Mouse (Mus musculus): ENCODE results near the gene Hsd11b2.

Gene Hsd11b2

GRCm38 (mm10) chr8:105518436-105519313 is at the start of gene Hsd11b2:
TSS of gene Hsd11b2 (plus strand) at chr8:105518755.
- no peak for DNase-seq (ENCODE audit: low spot score)

GRCm38 (mm10) chr8:105469041-105469695 is 49.4 kb upstream of the Hsd11b2 start:
- DNase-seq (ENCODE audit: low spot score), result no peak

- DNase-seq (ENCODE audit: low spot score), result no peak
These were observed 48.7 kb upstream of the Hsd11b2 start for GRCm38 (mm10) chr8:105469816-105470215.

GRCm38 (mm10) chr8:105470262-105470661 is 48.3 kb upstream of the Hsd11b2 start:
- no peak for DNase-seq (ENCODE audit: low spot score)

GRCm38 (mm10) chr8:105470681-105471313 is 47.8 kb upstream of the Hsd11b2 start:
- DNase-seq (ENCODE audit: low spot score), result no peak

- DNase-seq (ENCODE audit: low spot score), result peak; percentile 85
These were observed 47.1 kb upstream of the Hsd11b2 start, which contains the start of gene Tppp3 for GRCm38 (mm10) chr8:105471314-105472015. TSS of gene Tppp3 (minus strand) at chr8:105471526.

- no peak for DNase-seq (ENCODE audit: low spot score)
These were observed 46.1 kb upstream of the Hsd11b2 start for GRCm38 (mm10) chr8:105472414-105472932.

GRCm38 (mm10) chr8:105472983-105473382 is 45.6 kb upstream of the Hsd11b2 start:
- no peak for DNase-seq (ENCODE audit: low spot score)

- DNase-seq (ENCODE audit: low spot score), result no peak
These were observed 44.5 kb upstream of the Hsd11b2 start for GRCm38 (mm10) chr8:105473816-105474606.

- no peak for DNase-seq (ENCODE audit: low spot score)
These were observed 43.9 kb upstream of the Hsd11b2 start for GRCm38 (mm10) chr8:105474680-105475079.

GRCm38 (mm10) chr8:105475254-105475653 is 43.3 kb upstream of the Hsd11b2 start:
- no peak for DNase-seq (ENCODE audit: low spot score)

- DNase-seq (ENCODE audit: low spot score), result no peak
These were observed 42.8 kb upstream of the Hsd11b2 start for GRCm38 (mm10) chr8:105475742-105476141.

- no peak for DNase-seq (ENCODE audit: low spot score)
These were observed 42.4 kb upstream of the Hsd11b2 start for GRCm38 (mm10) chr8:105476161-105476560.

GRCm38 (mm10) chr8:105476628-105477413 is 41.7 kb upstream of the Hsd11b2 start:
- DNase-seq (ENCODE audit: low spot score), result no peak

GRCm38 (mm10) chr8:105477792-105478191 is 40.8 kb upstream of the Hsd11b2 start:
- DNase-seq (ENCODE audit: low spot score), result no peak

GRCm38 (mm10) chr8:105481013-105481412 is 37.5 kb upstream of the Hsd11b2 start:
- DNase-seq (ENCODE audit: low spot score), result no peak

- DNase-seq (ENCODE audit: low spot score), result no peak
These were observed 37.1 kb upstream of the Hsd11b2 start for GRCm38 (mm10) chr8:105481453-105481852.

GRCm38 (mm10) chr8:105482123-105482522 is 36.4 kb upstream of the Hsd11b2 start:
- DNase-seq (ENCODE audit: low spot score), result no peak

- DNase-seq (ENCODE audit: low spot score), result no peak
These were observed 35.1 kb upstream of the Hsd11b2 start for GRCm38 (mm10) chr8:105483212-105484029.

Data from left cerebral cortex, adult 11 months (tissue).